Mouse (Mus musculus) heart, adult 11 months (tissue): ENCODE measurements around the gene Zkscan7.

ENCODE experiments used
- DNase-seq: peaks from one replicate; pipeline ENCODE4 v3.0.0; 2022

Zkscan7 gene

DNA sequence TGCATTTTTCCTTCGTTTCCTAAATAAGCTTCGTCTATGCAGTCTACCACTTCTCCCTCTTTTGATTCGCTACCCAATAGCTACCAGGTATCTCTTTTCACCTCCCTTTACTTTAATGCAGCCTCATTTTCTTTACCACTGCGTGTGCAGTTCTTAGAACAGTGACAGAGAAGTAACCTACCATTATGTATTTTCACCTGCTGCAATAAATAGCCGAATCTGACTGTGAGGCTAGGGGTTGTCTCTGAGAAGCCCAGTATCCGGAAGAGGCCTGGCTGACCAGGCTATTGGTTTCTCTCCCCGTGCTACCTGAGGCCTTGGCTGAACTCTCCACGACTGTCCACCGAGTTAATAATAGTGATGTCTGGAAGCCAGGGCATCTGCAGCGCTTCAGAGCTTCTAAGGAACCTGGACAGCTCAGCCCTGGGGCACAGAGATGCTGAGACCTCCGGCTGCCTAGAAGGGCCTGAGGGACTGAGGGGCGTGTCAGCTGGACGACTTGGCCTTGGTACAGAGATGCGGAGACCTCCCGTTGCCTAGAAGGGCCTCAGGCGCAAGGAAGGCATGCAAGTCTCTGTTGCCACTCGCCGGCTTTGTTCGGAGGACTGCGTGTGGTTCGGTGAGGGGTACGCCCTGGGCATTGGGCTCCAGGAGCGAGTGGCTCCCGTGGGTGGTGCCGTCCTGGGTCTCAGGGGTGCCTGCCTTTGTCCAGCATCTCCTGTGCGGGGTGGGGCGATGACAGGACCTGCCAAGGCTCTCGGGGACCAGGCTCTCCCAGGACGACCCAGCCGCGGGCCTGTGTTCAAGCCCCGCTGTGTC, 17.4 kb downstream of the Zkscan7 start:
- DNase-seq: peak; percentile 95

DNA sequence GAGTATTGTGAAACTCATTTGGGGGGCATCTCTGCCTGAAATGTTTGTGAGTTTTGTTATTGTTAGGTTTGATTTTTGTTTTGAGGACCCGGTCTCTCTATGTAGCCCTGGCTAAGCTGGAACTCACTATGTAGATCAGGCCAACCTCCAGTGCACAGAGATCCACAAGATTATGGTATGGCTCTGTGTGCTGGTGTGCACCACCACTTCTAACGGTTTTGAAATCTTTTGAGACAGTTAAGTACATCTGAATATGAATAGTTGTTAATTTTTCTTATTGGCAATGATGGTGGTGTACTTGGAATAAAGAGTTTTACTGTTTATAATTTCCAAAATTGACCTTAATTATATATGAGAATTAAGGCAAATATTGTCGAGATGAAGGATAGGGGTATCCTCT, 37.0 kb downstream of the Zkscan7 start:
- DNase-seq: peak; percentile 79

DNA sequence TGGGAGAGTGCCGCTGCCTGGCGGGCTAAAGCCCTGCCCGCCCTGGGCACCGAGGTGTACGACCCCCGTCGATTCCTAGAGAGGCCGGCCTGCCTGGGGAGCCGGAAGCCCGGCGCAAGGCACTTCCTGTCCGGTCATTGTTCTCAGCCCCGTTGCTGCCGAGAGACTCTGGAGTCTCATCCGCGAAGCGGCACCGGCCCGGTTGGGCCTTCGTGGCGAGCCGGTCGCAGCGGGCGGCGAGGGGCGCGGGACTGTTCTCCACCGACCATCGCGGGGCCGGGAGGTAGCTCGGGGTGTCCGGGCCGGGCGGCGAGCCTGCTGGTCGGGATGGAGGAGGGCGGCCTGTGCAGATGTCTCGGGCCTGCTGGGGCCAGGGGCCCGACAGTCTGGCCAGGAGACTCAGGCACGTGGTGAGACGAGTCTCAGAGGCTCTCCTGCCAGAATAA, 37.5 kb downstream of the Zkscan7 start, which contains the start of gene Zfp105:
TSS of gene Zfp105 (plus strand) at position 137 of the 446 bp plus-strand sequence.
- DNase-seq: peak; percentile 97

- no peak for DNase-seq
Measured at GRCm38 (mm10) chr9:122928915-122929314, 43.4 kb downstream of the Zkscan7 start.
